Mouse (Mus musculus) fat pad, adult 2 months (tissue): ENCODE data around the gene Bcat2.
A peak's percentile ranks its signal among the peaks of the same experiment; 100 is the strongest.

Experiments
- DNase-seq: peaks from one replicate; pipeline ENCODE4 v3.0.0-alpha.2; 2011; ENCODE audit warnings: low read depth, low spot score; ENCODE audit errors: extremely low read depth

The Bcat2 gene

DNA sequence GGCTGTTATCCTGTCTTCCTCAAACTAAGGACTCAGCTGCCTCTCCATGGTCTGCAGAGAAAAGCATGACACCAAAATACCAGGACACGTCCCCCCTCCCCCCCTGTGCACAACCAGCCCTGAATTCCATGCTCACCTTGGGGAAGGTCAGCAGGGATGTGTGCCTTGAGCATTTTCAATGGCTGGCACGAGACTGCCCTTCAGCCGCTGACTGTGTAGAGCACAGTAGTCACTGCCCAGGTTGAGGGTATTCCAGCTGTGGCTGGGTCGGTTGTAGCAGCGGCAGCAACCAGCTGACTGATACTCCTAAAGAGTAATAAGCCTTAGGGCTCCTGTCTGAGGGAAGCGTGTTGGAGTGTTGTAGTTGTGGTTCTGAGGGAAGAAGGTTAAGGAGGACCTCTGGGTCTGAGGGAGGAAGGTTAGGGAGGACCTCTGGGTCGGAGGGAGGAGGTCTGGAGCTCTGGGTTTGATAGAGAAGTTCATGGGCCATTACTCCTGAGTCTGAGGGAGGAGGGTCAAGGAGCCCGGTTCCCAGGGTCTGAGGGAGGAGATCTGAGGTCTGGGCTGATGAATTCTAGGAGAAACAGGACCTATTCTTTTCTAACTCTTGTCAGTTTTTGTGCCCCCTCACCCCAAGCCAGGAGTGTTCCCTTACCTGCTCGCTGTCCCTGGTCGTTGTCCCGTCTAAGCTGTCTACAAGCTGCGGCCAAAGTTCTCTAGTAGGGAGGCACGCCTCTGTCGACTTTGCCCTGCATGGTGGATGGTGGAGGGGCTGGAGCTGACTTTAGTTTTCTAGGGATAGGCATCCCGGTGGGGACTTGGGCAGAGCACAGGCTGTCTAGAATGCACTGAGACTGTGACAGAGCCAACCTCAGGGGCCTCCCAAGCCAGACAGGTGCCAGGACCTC is 4.8 kb downstream of the Bcat2 start:
- DNase-seq: no peak

DNA sequence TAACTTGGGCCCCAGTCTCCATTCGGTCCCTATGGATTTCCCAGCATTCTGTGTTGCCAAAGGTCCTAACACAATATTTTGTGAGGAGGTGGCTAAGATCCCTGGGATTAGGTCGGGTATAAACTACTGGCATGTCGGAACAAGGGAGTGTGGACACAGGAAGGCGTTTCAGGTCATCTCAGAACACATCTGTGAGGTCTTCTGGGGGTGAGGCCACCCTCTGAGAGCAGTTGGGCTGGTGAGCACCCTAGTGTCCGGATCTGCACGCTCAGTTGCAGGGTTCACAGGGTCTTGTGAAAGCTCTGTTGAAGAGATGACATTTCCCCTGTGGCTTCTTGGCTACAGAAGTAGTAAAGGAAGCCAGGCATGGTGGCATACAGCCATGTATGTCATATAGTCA is 16.0 kb downstream of the Bcat2 start:
- DNase-seq: peak; percentile 73

DNA sequence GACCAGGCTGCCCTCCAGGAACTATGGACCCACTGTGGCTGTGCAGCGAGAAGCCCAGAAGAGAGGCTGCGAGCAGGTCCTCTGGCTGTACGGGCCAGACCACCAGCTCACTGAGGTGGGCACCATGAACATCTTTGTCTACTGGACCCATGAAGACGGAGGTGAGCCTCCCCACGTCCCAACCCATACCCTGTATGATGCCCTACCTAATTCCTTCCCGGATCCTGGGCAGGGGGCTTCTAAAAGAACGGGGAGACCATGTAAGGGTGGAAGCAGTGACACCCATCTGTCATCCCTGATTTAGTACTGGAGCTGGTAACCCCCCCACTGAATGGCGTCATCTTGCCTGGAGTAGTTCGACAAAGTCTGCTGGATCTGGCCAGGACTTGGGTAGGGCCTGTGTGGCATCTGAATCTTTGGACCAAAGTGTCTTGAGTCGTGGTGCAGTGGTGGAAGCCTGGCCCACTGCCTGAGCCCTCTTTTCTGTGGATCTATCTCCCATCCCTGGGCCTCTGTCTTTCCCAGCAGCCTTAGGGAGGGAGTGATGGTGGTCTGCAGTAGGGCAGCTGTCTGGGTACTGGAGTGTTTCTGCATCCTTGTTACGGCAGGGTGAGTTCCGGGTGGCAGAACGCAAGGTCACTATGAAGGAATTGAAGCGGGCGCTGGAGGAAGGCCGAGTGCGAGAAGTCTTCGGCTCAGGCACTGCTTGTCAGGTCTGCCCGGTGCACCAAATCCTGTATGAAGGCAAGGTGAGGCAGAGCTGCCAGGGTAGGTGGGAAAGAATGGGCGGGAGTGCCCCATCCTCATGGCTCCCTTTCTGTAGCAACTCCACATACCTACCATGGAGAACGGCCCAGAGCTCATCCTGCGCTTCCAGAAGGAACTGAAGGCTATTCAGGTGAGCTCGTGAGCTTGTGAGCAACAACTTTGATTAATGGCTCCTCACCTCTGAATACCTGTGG is 18.0 kb downstream of the Bcat2 start:
- DNase-seq: no peak

DNA sequence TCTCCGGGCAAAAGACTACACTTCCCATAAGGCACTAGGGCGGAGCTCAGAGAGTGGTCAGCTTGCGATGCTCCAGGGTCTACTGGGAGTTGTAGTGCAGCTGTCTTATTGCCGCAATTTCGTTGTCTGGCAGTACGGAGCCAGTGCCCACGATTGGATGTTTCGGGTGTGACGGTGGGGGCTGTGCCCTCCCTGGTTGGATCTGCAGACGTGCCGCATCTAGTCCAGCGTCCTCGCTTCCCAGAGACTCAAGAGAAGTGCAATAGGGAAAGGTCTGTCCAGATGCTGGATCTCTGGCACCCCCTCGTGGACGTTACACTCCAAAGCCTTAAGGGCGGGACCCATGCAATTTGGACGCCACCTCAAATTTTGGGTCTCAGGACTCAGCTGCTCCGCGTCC is 19.2 kb downstream of the Bcat2 start:
- peak; percentile 73 for DNase-seq

DNA sequence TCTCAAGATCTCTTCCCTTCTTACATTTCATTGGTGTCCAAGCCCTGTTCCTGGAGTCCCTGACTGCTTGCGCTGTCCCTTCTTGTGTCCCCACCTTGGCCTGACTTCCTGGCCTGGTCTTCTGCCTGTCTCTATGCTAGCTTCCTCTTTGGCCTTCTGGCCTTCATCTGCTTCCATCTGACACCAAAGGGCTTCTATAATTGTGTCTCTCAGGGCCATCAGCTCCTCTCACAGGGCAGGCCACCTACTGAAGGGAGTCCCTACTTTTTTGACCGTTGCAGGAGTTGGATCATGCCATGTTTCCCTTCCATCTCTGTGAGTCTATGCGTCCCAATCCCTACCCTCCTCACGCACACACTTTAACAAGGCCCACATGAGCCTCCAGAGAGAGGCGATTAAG is 19.9 kb downstream of the Bcat2 start:
- no peak for DNase-seq

DNA sequence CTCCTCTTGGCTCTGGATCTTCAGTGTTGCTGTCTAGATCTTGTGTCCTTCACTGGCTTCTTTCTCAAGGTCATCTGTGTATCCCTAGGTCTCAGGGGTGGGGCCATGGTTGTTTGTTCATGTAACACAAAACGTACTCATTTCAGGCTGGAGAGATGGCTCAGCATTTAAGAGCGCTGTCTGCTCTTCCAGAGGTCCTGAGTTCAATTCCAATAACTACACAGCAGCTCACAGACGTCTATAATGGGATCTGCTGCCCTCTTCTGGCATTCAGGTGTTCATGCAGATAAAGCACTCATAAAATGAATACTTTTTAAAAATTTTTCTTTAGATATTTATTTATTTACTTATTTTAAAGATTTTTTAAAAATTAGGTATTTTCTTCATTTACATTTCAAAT is 20.9 kb downstream of the Bcat2 start:
- no peak for DNase-seq

DNA sequence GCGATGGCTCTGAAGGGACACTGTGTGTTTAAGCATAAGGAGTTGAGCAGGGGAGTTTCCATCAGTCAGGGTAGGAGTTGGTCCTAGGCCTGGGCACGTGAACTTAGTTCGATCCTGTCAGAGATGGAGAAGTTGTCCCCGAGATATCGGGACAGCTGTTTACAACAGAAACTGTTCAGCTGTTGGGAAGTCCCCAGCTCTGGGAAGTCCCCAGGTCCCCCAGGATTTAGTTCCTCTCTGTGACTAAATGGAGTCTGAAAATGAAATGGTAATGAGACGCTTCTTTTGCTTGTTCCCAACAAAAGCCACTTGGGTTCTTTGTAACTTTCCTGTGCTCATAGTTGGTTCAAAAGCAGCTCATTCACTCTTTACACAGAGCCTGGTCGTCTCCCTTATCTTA is 21.9 kb downstream of the Bcat2 start:
- no peak for DNase-seq

DNA sequence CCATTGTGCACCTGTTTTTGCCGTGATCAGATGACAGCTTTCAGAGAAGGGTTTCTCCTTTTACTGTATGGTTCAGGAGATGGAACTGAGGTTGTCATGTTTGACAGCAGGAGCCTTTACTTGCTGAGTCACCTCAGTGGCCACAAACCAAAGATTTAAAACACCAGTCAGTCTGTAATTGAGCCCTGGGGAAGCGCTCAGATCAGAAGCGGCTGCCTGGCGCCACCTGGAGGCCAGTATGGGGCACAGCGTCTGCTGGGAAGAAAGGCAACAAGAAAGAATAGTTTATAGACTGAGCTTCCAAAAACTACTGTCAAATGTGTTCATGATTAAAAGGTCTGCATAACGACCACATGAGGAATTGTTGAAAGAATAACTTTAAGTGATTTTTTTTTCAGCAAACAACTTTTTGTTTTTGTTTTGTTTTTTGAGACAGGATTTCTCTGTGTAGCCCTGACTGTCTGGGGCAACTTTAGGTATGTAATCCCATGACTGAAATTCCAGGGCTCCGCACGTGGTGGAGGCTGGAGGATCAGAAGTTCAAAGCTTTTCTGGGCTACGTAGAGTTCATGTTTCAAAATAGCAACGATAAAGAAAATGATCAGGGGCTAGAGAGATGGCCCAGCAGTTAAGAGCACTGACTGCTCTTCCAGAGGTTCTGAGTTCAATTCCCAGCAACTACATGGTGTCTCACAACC is 23.3 kb downstream of the Bcat2 start:
- no peak for DNase-seq

DNA sequence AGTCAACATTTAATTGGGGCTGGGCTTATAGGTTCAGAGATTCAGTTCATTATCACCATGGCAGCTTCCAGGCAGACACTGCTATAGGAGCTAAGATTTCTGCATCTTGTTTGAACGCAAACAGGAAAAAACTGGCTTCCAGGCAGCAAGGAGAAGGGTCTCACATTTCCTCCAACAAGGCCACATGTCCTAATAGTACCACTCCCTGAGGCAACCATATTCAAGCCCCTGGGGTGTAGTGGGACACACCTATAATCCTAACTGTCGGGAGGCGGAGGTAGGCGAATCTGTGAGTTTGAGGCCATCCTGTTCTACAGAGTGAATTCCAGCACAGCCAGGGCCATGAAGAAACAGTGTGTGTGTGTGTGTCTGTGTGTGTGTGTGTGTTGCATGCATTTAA is 25.2 kb downstream of the Bcat2 start:
- no peak for DNase-seq

DNA sequence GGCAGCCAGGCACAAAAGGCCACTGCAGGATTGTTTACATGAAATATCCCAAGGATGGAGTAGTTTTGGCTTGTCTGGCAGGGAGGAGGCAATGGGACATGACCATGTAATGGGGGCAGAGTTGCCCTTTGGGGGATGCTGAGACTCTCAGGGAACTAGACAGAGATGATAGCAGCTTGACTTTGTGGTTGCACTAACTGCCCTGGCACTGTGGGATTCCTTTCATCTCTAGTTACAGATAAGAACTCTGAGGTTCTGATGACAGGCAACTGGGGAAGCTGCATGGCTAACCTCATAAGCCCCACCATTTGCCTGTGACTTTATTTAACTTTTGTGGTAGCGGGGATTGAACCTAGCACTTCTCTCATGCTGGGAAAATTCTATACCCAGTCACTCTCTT is 26.2 kb downstream of the Bcat2 start:
- no peak for DNase-seq

DNA sequence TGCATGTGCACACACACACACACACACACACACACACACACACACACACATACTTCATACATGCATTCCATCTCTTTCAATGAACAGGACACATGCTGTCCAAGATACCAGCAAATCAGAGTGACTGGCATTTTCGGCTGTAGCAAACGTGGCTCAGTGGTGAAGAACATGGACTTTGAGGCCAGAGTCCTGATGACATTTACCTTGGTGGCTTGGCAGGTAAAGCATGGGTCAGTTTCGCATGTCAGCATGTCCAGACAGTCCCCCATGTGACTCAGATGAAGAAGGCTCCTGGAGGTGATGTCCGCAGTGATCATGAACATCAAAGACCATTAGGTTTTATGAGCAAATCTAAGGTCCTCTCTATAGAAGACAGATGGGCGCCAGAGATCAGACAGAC is 27.1 kb downstream of the Bcat2 start:
- no peak for DNase-seq

DNA sequence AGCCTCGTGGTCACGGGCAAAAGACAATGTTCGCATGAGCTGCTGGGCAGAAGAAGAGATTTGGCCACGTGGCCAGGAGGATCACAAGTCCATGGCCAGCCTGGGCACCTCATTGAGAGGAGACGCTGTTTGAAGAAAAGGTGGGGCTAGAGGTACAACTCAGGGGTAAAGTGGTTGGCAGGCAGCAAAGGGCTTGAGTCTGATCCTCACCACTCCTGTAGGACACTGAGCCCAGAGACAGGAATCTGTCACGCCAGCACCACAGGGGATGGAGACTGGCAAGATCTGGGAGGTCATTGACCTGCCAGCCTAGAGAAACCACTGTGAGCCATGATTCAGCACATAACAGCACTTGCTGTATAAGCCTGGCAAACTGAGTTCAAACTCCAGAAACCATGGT is 27.6 kb downstream of the Bcat2 start:
- no peak for DNase-seq

DNA sequence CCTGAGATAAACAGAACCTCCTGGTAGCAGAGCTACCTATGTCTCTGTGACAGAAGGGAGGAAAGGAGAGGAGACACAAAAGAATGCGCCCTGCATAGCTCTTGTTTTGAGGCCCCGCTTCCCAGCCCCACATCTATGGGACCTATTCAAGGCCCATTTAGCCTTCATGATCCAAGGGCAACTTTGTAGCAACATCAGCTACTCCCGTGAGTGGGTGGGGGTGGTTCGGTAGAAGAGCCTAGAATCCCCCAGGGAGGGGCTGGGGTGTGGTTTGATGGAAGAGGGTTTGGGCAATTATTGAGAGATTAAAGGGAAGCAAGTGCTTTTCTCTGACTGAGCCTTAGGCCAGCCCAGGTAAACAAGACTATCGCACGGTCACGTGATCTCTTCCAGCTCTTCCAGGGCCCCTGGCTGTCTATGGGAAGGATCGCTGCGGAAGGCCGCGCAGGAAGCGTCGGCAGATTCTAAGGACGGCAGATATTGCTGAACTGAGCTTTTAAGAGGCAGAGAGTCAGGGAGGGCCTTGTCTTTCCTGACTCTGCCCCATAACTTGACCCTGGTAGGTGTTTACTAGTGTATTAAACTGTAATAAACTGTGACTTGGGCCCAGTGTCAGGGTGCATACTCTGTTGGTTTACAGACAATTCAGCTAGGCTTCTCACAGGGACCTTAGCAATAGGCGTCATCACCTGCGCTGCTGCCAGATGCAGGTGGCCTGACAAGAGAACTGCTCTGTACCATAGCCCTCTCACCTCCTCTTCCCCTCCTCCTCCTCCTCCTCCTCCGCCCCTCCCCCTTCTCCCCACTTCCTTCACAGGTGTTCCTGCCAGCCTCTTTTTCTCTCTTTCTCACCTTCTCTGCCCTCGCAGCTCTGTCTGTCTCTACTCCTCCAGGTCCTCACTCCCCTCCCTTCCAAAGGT is 29.3 kb downstream of the Bcat2 start:
- DNase-seq: no peak

DNA sequence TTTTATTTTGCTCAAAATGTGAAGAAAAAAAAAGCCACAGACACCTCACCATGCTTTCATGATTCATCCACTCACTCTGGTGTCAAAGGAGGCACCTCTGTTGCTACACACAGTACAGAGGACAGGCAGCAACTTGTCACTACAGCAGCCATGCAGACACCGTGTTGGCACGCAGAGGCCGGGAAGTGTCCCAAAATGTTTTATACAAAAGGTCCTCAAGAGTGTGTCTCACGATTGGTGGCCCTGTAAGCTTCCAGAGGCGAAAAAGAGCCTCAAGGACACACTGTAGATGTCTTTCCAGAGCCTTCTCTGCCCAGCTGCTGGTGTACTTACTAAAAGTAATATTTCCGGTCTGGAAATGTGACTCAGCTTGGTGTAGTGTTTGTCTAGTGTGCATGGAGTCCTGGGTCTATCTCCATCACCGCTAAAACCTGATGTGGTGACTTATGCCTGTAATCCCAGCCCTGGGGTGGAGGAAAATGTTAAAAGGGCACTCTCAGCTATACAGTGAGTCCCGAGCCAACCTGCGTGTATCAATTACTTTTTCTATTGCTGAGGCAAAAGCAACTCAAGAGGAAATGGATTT is 35.8 kb downstream of the Bcat2 start:
- DNase-seq: no peak

DNA sequence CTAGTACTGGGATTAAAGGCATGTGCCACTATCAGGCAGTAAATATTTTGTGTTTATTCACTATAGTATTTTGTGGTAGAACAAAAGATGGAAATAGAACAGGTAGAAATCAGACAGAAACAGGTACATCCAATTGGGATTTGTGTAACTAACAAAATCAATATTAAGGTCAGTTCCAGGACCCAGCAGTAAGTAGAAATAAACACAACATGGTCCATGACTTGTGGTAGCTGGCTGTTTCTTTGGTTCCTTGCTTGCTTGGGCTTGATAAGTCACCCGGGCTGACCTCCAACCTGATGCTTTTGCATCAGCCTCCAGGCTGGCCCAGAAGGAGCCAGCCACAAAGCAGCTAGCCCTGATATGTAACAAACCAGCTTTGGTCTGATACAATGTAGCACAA is 39.6 kb downstream of the Bcat2 start:
- DNase-seq: no peak

DNA sequence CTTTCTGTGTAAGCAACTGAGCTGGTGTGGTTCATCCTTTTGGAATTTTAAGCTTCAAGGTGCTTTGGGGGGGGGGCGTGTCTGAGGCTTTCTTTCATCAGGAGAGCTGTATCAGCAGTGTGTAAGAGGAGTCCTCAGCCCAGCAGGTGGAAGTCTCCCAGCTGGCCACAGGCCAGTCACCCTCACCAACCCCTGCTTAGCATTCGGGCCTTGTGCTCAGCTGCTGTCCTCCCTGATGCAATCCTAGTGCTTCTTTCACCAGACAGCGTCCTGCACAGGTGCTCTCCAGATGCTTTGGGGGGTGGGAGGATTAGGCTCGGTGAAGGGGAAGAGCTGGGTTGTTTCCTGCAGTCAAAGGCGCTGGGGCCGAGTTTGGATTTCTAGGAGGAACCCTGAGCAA is 46.3 kb downstream of the Bcat2 start:
- no peak for DNase-seq

DNA sequence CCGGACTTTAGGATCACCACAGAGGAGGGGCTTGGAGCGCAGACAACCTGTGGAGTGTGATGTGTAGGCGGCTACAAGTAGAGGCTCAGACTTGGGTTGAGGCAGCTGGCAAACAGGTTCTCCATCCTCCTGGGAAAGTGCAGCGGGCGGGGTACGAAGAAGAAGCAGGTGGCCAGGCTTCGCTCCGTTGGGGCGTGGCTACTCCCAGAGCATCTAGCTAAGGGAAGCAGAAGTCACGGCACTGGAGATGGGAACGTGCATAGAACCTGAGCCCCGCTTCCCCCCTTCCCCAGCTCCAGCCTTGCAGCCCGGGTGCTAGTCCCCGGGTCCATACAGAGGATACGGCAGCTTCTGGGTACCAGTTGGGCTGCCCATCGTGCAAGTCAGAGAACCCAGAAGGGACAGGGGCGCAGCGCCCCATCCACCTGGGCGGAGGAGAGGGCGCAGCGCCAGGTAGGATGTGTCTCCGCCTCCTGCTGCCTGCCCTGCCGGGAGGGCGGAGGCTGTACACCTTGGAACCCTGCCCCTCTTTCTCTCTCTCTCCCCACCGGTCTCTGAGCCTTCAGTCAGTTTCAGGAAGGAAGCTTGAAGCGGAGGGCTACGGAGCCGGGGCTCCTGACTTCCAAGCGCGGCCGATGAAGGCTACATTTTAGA is 47.2 kb downstream of the Bcat2 start, which contains the start of gene Fut1:
Fut1 (plus strand) TSS at position 248 of the 654 bp plus-strand sequence.
- DNase-seq: peak; percentile 58

DNA sequence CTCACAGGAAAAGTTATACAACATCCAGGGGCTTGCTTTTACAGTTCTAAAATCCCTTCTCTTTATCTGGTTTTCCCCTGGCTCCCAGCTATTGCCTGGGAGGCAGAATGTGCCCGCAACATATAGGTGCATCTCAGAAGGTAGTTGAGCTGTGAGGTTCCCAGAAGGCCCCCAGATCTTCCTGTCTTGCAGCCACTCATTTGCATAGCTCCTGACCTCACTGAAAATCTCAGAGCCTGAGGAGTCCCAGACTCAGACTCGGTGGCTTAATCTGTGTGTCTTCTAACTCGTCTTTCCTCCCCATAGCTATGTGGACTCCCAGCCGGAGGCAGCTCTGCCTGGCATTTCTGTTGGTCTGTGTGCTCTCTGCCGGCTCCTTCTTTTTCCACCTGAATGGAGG is 48.4 kb downstream of the Bcat2 start:
- no peak for DNase-seq

DNA sequence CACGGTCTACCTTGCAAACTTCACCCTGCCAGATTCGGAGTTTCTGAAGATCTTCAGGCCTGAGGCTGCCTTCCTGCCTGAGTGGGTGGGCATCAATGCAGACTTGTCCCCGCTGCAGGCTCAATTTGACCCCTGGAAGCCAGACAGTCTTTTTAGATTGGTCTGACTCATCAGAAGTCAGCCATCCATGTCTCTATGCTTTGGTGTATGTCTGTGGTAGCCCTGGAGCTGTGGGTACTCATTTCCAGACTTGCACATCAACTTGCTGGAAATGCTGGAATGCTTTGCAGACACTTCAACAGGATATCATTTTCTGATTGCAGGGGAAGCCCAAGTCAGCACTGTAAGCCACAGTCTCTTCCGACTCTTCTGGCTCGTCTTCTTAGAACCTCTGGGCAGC is 49.6 kb downstream of the Bcat2 start:
- DNase-seq: no peak
